Mouse (Mus musculus) adrenal gland, postnatal 25 days (tissue): ENCODE measurements around the gene Cyp4b1. TPM values are rescaled to one million over a fixed set of nuclear protein-coding genes. Genes with fewer than 3 reads are reported as not detected.

Experiments used
- total RNA-seq: library from RNA; stranded (reverse); gene quantifications from 2 replicates; pipeline ENCODE4 v1.2.3, GENCODE M21; 2021

The Cyp4b1 gene
- total RNA-seq, 1 experiment from 2014 or later, result 30.8 TPM

Other genes with a start within 250 kb of the Cyp4b1 start
- gene Cyp4a12b, start 236.1 kb downstream of the Cyp4b1 start, total RNA-seq, result 0.38 TPM in 1 of 2 replicates, not detected in the other
- not detected in 2 replicates for gene Cyp4a30b, start 195.1 kb downstream of the Cyp4b1 start, total RNA-seq
- 2.7 TPM in 1 of 2 replicates, not detected in the other for gene Cyp4a14, start 151.6 kb downstream of the Cyp4b1 start, total RNA-seq
- gene Cyp4a10, start 129.5 kb downstream of the Cyp4b1 start, total RNA-seq, result 2.0 TPM in 1 of 2 replicates, not detected in the other
- gene Cyp4a31, start 84.1 kb downstream of the Cyp4b1 start, total RNA-seq, result 0.43 TPM in 1 of 2 replicates, not detected in the other
- gene Cyp4a32, start 46.8 kb downstream of the Cyp4b1 start, total RNA-seq, result 1.3 TPM in 1 of 2 replicates, not detected in the other
- gene Efcab14, start 90.0 kb upstream of the Cyp4b1 start, total RNA-seq, result 79.3 and 85.8 TPM in 2 replicates
- gene Tex38, start 133.3 kb upstream of the Cyp4b1 start, total RNA-seq, result 2.2 and 3.7 TPM in 2 replicates
- 42.4 and 59.4 TPM in 2 replicates for gene Atpaf1, start 137.1 kb upstream of the Cyp4b1 start, total RNA-seq
- 12.0 and 18.9 TPM in 2 replicates for gene Mob3c, start 180.4 kb upstream of the Cyp4b1 start, total RNA-seq
- gene Mknk1, start 191.5 kb upstream of the Cyp4b1 start, total RNA-seq, result 53.9 and 62.4 TPM in 2 replicates
- not detected in 2 replicates for gene Kncn, start 236.7 kb upstream of the Cyp4b1 start, total RNA-seq
- not detected in 2 replicates for gene 6430628N08Rik, start 242.9 kb upstream of the Cyp4b1 start, total RNA-seq